Comparison of ENCODE assay signal across 11 mouse cellular contexts in genomic region chr1:153225786-153226725, GRCm38 (mm10). TPM values are rescaled to one million over a fixed set of nuclear protein-coding genes. Genes with fewer than 3 reads are reported as not detected.
A peak's percentile ranks its signal among the peaks of the same experiment; 100 is the strongest.
DNase-seq lines count a peak whose midpoint lies in the region; ATAC-seq lines count a peak whose summit lies in the region.
"Had no signal": no experiment of that assay in that cellular context is flagged by ENCODE, and none has a peak within 500 bp of the region (broad histone marks: within the 10 kb centered on the region; RNA-seq: fewer than 3 reads in every experiment).

No protein-coding gene starts in this region.

- H3K4me1 ChIP-seq in midbrain, embryonic 11.5 days (ENCODE audit: control insufficient read depth, insufficient read depth, low read length), result no peaks in the 10 kb centered on the region
- no peaks in the 10 kb centered on the region for H3K4me1 ChIP-seq in midbrain, embryonic 16.5 days (ENCODE audit: control insufficient read depth, insufficient read depth, low read length)
- no peaks in the 10 kb centered on the region for H3K4me1 ChIP-seq in forebrain, embryonic 11.5 days (replicated peaks; ENCODE audit: control insufficient read depth, insufficient read depth, low read length)
- H3K4me1 ChIP-seq: limb, embryonic 12.5 days; neural tube, embryonic 13.5 days; stomach, embryonic 15.5 days had no signal

- peaks cover 3% of the 10 kb centered on the region for H3K36me3 ChIP-seq in midbrain, embryonic 11.5 days (ENCODE audit: control insufficient read depth, insufficient read depth, low read length)
- H3K36me3 ChIP-seq in midbrain, embryonic 16.5 days (ENCODE audit: control insufficient read depth, insufficient read depth, low read length), result peaks cover 25% of the 10 kb centered on the region
- H3K36me3 ChIP-seq in forebrain, embryonic 11.5 days (ENCODE audit: control insufficient read depth, insufficient read depth, low read length), result peaks cover 2% of the 10 kb centered on the region; the same call in 1 of the 2 replicates

- no peak overlapping the region for H3K9ac ChIP-seq in midbrain, embryonic 11.5 days (ENCODE audit: low read length)
- H3K9ac ChIP-seq in midbrain, embryonic 16.5 days (ENCODE audit: low read depth, low read length), result no peak overlapping the region
- no peak overlapping the region for H3K9ac ChIP-seq in forebrain, embryonic 11.5 days (ENCODE audit: low read length)
- H3K9ac ChIP-seq: limb, embryonic 12.5 days; neural tube, embryonic 13.5 days; stomach, embryonic 15.5 days had no signal

- no peak overlapping the region for H3K27ac ChIP-seq in midbrain, embryonic 11.5 days (ENCODE audit: low read depth, low read length)
- H3K27ac ChIP-seq in midbrain, embryonic 16.5 days (ENCODE audit: low read length), result no peak overlapping the region
- H3K27ac ChIP-seq in forebrain, embryonic 11.5 days (ENCODE audit: low read depth, low read length), result no peak overlapping the region
- H3K27ac ChIP-seq: limb, embryonic 12.5 days; neural tube, embryonic 13.5 days; stomach, embryonic 15.5 days had no signal

- DNase-seq in frontal cortex, postnatal 36 days (ENCODE audit: low spot score in 2 of 2), result peak; percentile 8 to 50
- DNase-seq in frontal cortex, postnatal 25 days (ENCODE audit: low spot score in 2 of 2), result no peak
- peak; percentile 56 for DNase-seq in midbrain, embryonic 11.5 days (ENCODE audit: low spot score, missing footprints)
- peak; percentile 35 for DNase-seq in layer of hippocampus, adult 9-10 months (ENCODE audit: low spot score)
- peak; percentile 22 to 26 for DNase-seq in right cerebral cortex, postnatal 36 days (ENCODE audit: low spot score in 2 of 2)
- no peak for DNase-seq in cerebellum, adult 9-10 months
- no peak for DNase-seq in forebrain, embryonic 11.5 days (ENCODE audit: low spot score)

- WGBS in midbrain, embryonic 11.5 days, result 91% methylated on average over 21 of the region's 21 CpGs
- 90% methylated on average over 21 of the region's 21 CpGs for WGBS in midbrain, embryonic 16.5 days
- 90% methylated on average over 21 of the region's 21 CpGs for WGBS in forebrain, embryonic 11.5 days

- no peak for ATAC-seq in midbrain, embryonic 11.5 days (ENCODE audit: low FRiP score)
- no peak for ATAC-seq in midbrain, embryonic 16.5 days
- ATAC-seq in forebrain, embryonic 11.5 days (replicated peaks; ENCODE audit: low FRiP score), result no peak

- no peak overlapping the region for H3K4me3 ChIP-seq in midbrain, embryonic 11.5 days (ENCODE audit: low read depth, low read length)
- no peak overlapping the region for H3K4me3 ChIP-seq in midbrain, embryonic 16.5 days (ENCODE audit: low read depth, low read length)
- H3K4me3 ChIP-seq in forebrain, embryonic 11.5 days (ENCODE audit: low read depth, low read length), result no peak overlapping the region
- H3K4me3 ChIP-seq: limb, embryonic 12.5 days; neural tube, embryonic 13.5 days; stomach, embryonic 15.5 days had no signal

- no peaks in the 10 kb centered on the region for H3K9me3 ChIP-seq in midbrain, embryonic 11.5 days (ENCODE audit: control insufficient read depth, low read length)
- H3K9me3 ChIP-seq in midbrain, embryonic 16.5 days (replicated peaks; ENCODE audit: control insufficient read depth, low read length, poor library complexity, severe bottlenecking), result no peaks in the 10 kb centered on the region
- no peaks in the 10 kb centered on the region for H3K9me3 ChIP-seq in forebrain, embryonic 11.5 days (ENCODE audit: control insufficient read depth, low read length)
- H3K9me3 ChIP-seq: limb, embryonic 12.5 days; neural tube, embryonic 13.5 days; stomach, embryonic 15.5 days had no signal

- no peak overlapping the region for H3K4me2 ChIP-seq in midbrain, embryonic 11.5 days
- no peak overlapping the region for H3K4me2 ChIP-seq in midbrain, embryonic 16.5 days (ENCODE audit: low read length)
- H3K4me2 ChIP-seq in forebrain, embryonic 11.5 days (ENCODE audit: low read depth, low read length, severe bottlenecking), result no peak overlapping the region
- H3K4me2 ChIP-seq: limb, embryonic 12.5 days; neural tube, embryonic 13.5 days; stomach, embryonic 15.5 days had no signal

- H3K27me3 ChIP-seq in midbrain, embryonic 11.5 days (ENCODE audit: control insufficient read depth, insufficient read depth, low read length), result no peaks in the 10 kb centered on the region
- no peaks in the 10 kb centered on the region for H3K27me3 ChIP-seq in midbrain, embryonic 16.5 days (ENCODE audit: control insufficient read depth, insufficient read depth, low read depth, low read length)
- H3K27me3 ChIP-seq in forebrain, embryonic 11.5 days (ENCODE audit: control insufficient read depth, insufficient read depth, low read length), result no peaks in the 10 kb centered on the region
- H3K27me3 ChIP-seq: limb, embryonic 12.5 days; neural tube, embryonic 13.5 days; stomach, embryonic 15.5 days had no signal

RNA-seq across cellular contexts. Expression of gene Lamc2, which starts 39.8 kb away (rescaled TPM):
- polyA plus RNA-seq in midbrain, embryonic 11.5 days (2014; fragmentation: Nextera tagmentation; extraction: Ambion mirVana), result 0.25 and 0.51 TPM in 2 replicates
- 2.4 and 2.9 TPM in 2 replicates for polyA plus RNA-seq in midbrain, embryonic 16.5 days (2015; fragmentation: Nextera tagmentation; extraction: Ambion mirVana)
- 0.48 and 0.55 TPM in 2 replicates for polyA plus RNA-seq in forebrain, embryonic 11.5 days (2014; fragmentation: Nextera tagmentation; extraction: Ambion mirVana)

Comparison
In these comparisons a context has a peak if more than half of its experiments do, and no peak if none do; other contexts are left out.
1. DNase-seq: peak in frontal cortex, postnatal 36 days (2 of 2), midbrain, embryonic 11.5 days (single experiment), layer of hippocampus, adult 9-10 months (single experiment) and right cerebral cortex, postnatal 36 days (2 of 2); none in frontal cortex, postnatal 25 days (0 of 2), cerebellum, adult 9-10 months (single experiment) and forebrain, embryonic 11.5 days (single experiment).